Mouse (Mus musculus) embryonic facial prominence, embryonic 10.5 days (tissue): Measurements from ENCODE around the gene Hoxc12. TPM values are rescaled to one million over a fixed set of nuclear protein-coding genes. Genes with fewer than 3 reads are reported as not detected.
A peak's percentile ranks its signal among the peaks of the same experiment; 100 is the strongest.

Experiments
- DNase-seq: peaks from one replicate; pipeline ENCODE4 v3.0.0-alpha.2; 2017; ENCODE audit warnings: low spot score
- H3K27ac ChIP-seq: fragments of 300-500 bp; sonication (generic); replicated peaks from 2 replicates; pipeline ENCODE4 v1.5.1; 2016; ENCODE audit warnings: mild to moderate bottlenecking
- H3K27me3 ChIP-seq: fragments of 300-500 bp; sonication (generic); replicated peaks from 2 replicates; pipeline ENCODE4 v1.6.1; 2016; ENCODE audit warnings: low read depth, mild to moderate bottlenecking; ENCODE audit not compliant: poor library complexity, severe bottlenecking
- H3K36me3 ChIP-seq: fragments of 300-500 bp; sonication (generic); replicated peaks from 2 replicates; pipeline ENCODE4 v1.6.1; 2016; ENCODE audit warnings: mild to moderate bottlenecking, moderate library complexity
- H3K4me1 ChIP-seq: fragments of 300-500 bp; sonication (generic); 2 replicates; pipeline ENCODE4 v1.6.1; 2016
- H3K4me3 ChIP-seq: fragments of 300-500 bp; sonication (generic); 2 replicates; pipeline ENCODE4 v1.5.1; 2016; ENCODE audit warnings: mild to moderate bottlenecking, moderate library complexity
- H3K9me3 ChIP-seq: fragments of 300-500 bp; sonication (generic); 2 replicates; pipeline ENCODE4 v1.6.1; 2016; ENCODE audit warnings: mild to moderate bottlenecking
- WGBS: fragments of 180-500 bp; shearing (Covaris S2); methylation state at CpG from one replicate; pipeline ENCODE4 v1.1.7; 2016; 5-methylcytosine and 5-hydroxymethylcytosine counted together
- polyA plus RNA-seq: library from polyadenylated mRNA; unstranded; fragments of >200 nt; fragmentation: Nextera tagmentation; extraction: Ambion mirVana; gene quantifications from 2 replicates; pipeline ENCODE4 v1.2.1, GENCODE M21; 2016

Gene Hoxc12
- polyA plus RNA-seq, 1 experiment from 2014 or later: not detected

DNA sequence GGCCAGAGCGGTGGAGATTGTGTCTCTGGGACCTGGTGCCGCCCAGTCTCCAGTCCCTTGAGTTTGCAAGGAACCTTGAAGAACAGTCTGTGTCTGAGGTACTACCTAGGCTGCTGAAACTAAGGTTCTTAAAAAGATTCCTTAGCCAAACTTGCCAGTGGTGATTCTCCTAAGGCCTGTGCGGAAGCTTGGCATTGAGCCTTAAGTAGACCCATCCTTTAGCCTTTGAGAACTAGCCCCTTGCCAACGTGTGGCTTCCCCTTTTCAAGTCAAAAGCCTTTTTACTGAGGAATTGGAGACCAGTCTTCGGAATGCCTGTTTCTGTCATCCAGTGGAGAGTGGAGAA, 6.9 kb downstream of the Hoxc12 start:
- peak; percentile 65 for DNase-seq
- Histone ChIP-seq H3K27me3 (peaks cover 100% of the 10 kb centered on the region), H3K27ac (no peak overlapping the region), H3K36me3 (no peaks in the 10 kb centered on the region), H3K9me3 (no peaks in the 10 kb centered on the region), H3K4me3 (no peak overlapping the region), H3K4me1 (peaks cover 4% of the 10 kb centered on the region; the same call in 1 of the 2 replicates)
- WGBS: 2% methylated on average over 5 of the region's 5 CpGs

DNA sequence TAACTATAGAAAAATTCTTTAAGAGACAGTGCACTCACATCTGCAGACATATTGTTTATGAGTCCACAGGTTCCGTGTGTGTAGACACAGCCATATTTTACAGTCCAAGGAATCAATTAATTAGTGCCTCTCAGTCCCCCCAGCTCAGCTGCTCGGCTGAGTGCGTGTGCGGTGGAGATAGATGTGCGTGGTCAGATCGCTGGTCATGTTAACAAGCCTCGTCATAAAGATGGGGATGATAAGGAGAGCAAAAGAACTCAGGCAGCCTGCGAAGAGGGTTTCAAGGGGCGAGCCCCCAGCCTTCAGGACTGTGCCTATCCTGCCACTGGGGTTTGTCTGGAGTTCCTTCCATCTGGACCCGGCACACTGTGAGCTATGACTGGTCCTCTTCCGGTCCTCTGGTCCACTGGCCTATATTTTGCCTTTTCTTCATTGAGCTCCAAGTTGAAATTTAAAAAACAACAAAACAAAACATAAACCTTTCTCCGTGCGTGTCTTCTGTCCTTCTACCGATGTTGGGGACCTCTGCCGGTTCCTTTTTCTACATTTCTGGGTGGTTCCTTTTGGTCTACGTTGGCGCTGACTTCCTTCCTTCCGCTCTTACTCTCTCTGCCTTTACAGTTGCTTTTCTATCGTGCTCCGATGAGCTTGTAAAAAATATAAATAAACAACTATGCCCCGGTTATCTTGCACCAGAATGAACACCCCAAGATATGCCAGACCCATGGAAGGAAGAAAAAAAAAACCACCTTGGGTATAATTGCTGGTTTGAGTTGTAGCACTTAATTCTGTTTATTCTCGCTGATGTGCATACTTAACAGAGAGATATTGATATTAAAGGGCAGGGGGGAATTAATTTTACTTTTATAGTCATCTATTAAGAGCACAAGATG, 8.9 kb downstream of the Hoxc12 start:
- H3K4me3 ChIP-seq: no peak overlapping the region
- peaks cover 4% of the 10 kb centered on the region; the same call in 1 of the 2 replicates for H3K4me1 ChIP-seq
- no peak for DNase-seq
- H3K9me3 ChIP-seq: no peaks in the 10 kb centered on the region
- peaks cover 100% of the 10 kb centered on the region for H3K27me3 ChIP-seq
- H3K27ac ChIP-seq: no peak overlapping the region
- WGBS: 8% methylated on average over 22 of the region's 22 CpGs
- H3K36me3 ChIP-seq: no peaks in the 10 kb centered on the region

DNA sequence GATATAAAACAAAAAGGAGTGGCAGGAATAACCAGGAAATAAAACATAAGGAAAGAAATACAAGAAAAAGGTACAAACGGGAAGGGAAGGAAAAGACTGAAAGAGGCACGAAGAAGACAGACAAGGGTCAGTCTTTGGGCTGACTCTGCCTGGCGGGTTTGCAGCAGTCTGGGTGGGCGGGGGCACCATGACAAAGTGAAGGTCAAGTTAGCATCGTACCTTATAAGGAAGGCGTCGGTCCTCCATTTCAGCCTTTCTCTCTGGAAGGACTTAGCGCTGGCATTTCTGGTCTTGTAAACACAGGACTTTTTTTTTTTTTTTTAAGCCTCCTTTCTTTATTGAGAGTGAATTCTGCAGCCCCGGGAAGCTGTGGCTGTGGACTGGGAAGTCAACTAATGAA, 10.7 kb downstream of the Hoxc12 start:
- Histone ChIP-seq H3K9me3 (no peaks in the 10 kb centered on the region), H3K27ac (no peak overlapping the region), H3K27me3 (peaks cover 100% of the 10 kb centered on the region), H3K36me3 (no peaks in the 10 kb centered on the region), H3K4me1 (peaks cover 4% of the 10 kb centered on the region; the same call in 1 of the 2 replicates), H3K4me3 (no peak overlapping the region)
- WGBS: 2% methylated on average over 9 of the region's 9 CpGs
- no peak for DNase-seq

DNA sequence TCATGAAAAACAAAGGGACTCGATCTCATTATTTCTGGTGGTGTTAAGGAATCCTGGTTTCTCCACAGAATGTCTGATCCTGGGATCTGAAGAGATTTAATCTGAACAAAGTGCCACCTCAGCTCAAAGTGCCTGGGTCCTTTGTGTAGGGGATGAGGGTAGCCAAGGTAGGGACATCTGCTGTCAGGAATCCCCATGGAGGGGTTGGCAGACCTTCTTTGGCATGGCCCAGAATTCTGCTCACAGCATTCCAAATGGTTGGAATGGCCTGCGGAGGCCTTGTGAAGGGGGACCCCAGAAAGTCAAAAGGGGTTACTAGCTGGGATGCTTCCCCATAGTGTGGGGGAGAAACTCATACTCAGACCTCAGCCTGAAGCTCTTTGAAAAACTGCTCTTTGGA, 12.3 kb downstream of the Hoxc12 start:
- Histone ChIP-seq H3K27me3 (peaks cover 100% of the 10 kb centered on the region), H3K27ac (no peak overlapping the region), H3K9me3 (no peaks in the 10 kb centered on the region), H3K4me3 (no peak overlapping the region), H3K36me3 (no peaks in the 10 kb centered on the region), H3K4me1 (no peaks in the 10 kb centered on the region)
- 10% methylated on average over 2 of the region's 2 CpGs for WGBS
- no peak for DNase-seq

DNA sequence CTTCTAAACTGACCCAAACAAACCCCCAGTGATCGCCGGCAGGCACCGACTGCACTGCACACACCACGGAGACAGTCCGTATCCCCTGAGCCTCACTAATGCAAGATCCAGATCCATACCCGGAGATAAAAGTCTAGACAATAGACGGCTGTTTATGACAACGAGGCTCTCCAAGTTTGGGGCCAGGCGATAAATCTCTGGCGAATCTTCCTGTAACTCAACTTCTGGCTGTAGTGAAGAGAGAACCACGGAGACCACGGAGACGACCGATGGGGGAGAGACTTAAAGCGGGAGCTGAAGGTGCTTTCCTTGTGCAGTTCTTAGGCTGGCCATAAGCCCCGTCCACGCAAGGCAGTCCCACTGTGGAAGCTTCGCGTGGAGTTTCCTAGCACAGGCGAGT, 13.1 kb downstream of the Hoxc12 start:
- Histone ChIP-seq H3K4me3 (no peak overlapping the region), H3K4me1 (peaks cover 2% of the 10 kb centered on the region; the same call in 1 of the 2 replicates), H3K36me3 (no peaks in the 10 kb centered on the region), H3K27me3 (peaks cover 100% of the 10 kb centered on the region), H3K27ac (no peak overlapping the region), H3K9me3 (no peaks in the 10 kb centered on the region)
- WGBS: under 1% methylated on average over 20 of the region's 20 CpGs
- DNase-seq: peak; percentile 49

DNA sequence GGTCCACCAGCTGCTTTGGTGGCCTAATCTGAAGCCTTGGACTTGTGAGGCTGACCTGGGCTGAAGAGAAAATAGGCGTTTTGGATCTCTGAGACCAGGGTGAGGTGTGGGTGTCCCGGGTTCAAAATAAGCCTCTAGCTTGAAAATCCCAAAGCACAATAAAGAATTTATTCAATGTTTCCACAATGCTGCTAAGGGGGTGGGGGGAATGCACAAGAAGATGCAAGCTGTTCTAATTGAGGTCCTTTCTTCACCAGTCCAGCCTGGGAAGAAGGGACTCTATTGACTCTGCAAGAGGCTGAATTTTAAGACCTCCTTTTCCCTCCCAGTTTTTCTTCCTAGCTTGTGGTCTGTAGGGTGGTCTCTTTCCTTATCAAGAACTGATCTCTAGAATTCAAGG, 14.3 kb downstream of the Hoxc12 start:
- WGBS: 8% methylated on average over 2 of the region's 2 CpGs
- DNase-seq: no peak
- Histone ChIP-seq H3K27ac (no peak overlapping the region), H3K4me3 (no peak overlapping the region), H3K9me3 (no peaks in the 10 kb centered on the region), H3K27me3 (peaks cover 100% of the 10 kb centered on the region), H3K36me3 (no peaks in the 10 kb centered on the region), H3K4me1 (peaks cover 5% of the 10 kb centered on the region; the same call in 1 of the 2 replicates)

DNA sequence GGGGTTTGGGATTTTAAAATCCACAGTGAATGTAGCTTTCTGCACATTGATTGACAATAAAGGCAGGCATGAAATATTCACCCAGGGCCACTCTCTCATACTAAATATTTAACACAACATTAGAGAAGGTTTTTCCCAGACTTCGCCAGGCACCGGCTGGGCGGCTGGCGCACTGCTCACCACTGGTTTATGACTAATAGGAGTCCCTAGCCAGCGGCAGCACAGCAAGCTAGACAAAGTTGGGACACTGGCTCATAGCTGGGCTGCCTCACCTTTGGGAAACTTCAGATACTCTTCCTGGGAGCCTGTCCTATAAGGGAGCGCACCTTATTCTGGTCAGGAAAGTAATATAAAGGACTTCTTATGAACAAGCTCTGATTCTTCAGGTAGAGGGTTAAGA, 17.0 kb downstream of the Hoxc12 start:
- WGBS: 3% methylated on average over 6 of the region's 6 CpGs
- H3K27ac ChIP-seq: no peak overlapping the region
- H3K27me3 ChIP-seq: peaks cover 100% of the 10 kb centered on the region
- H3K4me3 ChIP-seq: no peak overlapping the region
- no peak for DNase-seq
- peaks cover 5% of the 10 kb centered on the region; the same call in 1 of the 2 replicates for H3K4me1 ChIP-seq
- no peaks in the 10 kb centered on the region for H3K36me3 ChIP-seq
- H3K9me3 ChIP-seq: no peaks in the 10 kb centered on the region

DNA sequence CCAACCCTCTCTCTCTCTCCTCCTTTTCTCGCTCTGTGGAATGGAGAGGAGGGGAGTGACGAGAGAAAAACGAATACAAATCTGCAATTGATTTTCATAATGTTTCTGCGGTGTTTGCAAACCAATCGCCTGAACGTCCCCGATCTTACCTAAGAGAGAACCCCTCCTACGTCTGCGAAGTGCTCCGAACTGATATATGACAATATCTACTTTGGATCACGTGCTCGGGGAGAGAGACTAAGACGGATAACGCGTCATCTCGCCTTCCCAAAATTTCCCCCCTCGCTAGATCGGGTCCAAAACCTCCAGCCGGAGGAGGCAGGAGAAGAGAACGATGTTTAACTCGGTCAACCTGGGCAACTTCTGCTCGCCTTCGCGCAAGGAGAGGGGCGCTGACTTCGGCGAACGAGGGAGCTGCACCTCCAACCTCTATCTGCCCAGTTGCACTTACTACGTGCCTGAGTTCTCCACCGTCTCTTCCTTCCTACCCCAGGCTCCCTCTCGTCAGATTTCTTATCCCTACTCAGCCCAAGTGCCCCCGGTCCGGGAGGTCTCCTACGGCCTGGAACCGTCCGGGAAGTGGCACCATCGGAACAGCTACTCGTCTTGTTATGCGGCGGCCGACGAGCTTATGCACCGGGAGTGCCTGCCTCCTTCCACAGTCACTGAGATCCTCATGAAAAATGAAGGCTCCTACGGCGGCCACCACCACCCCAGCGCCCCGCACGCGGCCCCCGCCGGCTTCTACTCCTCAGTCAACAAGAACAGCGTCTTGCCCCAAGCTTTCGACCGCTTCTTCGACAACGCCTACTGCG, 17.8 kb downstream of the Hoxc12 start, which contains the start of gene Hoxc11:
TSS of gene Hoxc11 (plus strand) at position 236 of the 815 bp plus-strand sequence.
- H3K27me3 ChIP-seq: peaks cover 100% of the 10 kb centered on the region
- H3K4me3 ChIP-seq: no peak within 1 kb of the TSS
- H3K9me3 ChIP-seq: no peaks in the 10 kb centered on the region
- H3K36me3 ChIP-seq: no peaks in the 10 kb centered on the region
- peaks cover 5% of the 10 kb centered on the region; the same call in 1 of the 2 replicates for H3K4me1 ChIP-seq
- H3K27ac ChIP-seq: no peak within 1 kb of the TSS
- WGBS: under 1% methylated on average over 57 of the region's 57 CpGs
- no peak for DNase-seq

DNA sequence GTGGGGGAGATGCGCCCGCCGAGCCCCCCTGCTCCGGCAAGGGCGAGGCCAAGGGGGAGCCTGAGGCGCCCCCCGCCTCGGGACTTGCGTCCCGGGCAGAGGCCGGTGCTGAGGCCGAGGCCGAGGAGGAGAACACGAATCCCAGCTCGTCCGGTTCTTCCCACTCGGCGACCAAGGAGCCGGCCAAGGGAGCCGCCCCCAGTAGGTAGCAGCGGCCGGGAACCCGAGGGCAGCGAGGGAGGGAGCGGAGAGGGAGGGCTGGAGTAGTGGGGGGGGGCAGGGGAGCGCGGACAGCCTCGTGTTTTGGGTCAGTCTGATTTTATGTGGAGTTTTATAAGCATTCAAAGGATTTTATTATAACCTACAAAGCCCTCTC, 18.4 kb downstream of the Hoxc12 start:
- peaks cover 5% of the 10 kb centered on the region; the same call in 1 of the 2 replicates for H3K4me1 ChIP-seq
- no peak overlapping the region for H3K27ac ChIP-seq
- H3K4me3 ChIP-seq: no peak overlapping the region
- H3K27me3 ChIP-seq: peaks cover 100% of the 10 kb centered on the region
- no peaks in the 10 kb centered on the region for H3K36me3 ChIP-seq
- WGBS: under 1% methylated on average over 28 of the region's 28 CpGs
- DNase-seq: no peak
- no peaks in the 10 kb centered on the region for H3K9me3 ChIP-seq

DNA sequence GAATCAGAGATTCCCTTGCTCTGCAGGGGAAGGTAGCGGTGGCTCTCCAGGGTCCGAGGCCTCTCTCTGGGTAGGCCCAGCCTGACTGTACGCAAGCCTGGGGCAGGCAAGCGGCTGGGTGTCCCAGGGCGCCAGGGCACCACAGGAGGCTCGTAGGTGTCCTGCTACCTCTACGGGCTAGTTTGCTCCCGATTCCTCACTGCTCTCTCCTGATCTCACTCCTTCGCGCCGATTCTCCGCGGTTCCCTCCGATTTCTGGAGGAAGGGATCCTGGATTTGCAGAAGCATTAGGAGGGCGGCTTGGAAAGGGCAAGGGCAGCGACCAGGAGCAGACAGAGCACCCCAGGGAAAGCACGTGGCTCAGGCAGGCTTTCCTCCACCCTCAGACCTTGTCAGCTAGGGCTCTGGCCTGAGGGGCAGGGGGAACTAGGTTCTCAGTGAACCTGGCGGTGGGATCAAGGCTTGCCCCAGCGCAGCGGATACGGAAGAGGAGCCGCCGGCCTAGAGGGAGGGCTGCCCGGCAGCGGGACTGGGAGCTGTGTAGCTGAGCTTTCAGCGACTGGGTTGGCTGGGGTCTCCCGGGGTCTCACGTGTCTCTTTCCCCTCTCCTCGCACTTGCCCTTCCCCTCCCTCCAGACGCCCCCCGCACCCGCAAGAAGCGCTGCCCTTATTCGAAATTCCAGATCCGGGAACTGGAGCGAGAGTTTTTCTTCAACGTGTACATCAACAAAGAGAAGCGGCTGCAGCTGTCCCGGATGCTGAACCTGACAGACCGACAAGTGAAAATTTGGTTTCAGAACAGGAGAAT, 19.5 kb downstream of the Hoxc12 start:
- WGBS: under 1% methylated on average over 40 of the region's 40 CpGs

DNA sequence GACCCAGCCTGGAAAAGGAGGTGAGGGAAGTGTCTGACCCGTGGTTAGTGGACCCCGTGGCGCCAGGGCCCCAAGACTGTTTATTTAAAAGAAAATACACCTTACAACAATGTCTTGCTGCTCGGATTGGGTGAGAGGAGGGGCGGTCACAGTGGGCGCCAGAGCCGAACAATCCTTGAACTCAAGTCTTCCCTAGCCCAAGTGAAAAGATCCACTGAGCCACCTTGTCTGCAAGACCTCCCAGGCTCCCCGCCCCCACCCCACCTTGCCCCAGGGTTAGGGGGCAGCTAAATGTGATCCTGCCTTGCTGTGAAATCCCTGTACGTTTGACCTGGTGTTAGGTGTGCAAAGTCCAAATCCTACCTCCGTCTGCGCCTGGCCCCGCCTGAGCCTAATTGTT, 20.3 kb downstream of the Hoxc12 start:
- peaks cover 5% of the 10 kb centered on the region; the same call in 1 of the 2 replicates for H3K4me1 ChIP-seq
- WGBS: 1% methylated on average over 12 of the region's 12 CpGs

More for the DNA sequence above, 19.5 kb downstream of the Hoxc12 start:
- Histone ChIP-seq H3K4me1 (peaks cover 5% of the 10 kb centered on the region; the same call in 1 of the 2 replicates), H3K36me3 (no peaks in the 10 kb centered on the region), H3K27ac (no peak overlapping the region), H3K4me3 (no peak overlapping the region), H3K9me3 (no peaks in the 10 kb centered on the region), H3K27me3 (peaks cover 100% of the 10 kb centered on the region)
- DNase-seq: peak; percentile 73

DNA sequence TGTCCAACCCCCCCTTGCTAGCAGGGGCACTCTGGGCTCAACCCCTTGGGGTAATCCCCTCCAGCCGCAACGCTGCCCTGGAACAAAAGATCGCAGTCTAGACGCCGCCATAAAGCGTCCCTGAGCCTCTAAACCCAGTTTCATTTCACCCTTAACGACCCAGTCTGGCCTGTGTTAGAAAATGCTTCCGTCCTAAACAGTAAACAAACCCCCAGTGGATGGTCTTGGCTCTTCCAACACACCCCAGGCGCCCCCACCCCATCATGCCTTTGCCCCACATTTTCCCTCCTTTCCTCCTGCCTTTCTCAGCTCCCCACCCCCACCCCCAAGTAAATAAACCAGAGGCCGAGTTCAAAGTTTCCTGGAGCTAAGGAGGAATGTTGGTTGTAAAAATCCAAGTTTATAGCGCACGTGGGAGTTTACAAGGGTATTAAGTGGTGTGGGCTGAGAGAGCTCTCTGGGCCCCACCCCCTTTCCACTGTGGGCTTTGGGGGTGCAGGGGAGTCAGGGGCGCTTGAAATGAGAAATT, 23.2 kb downstream of the Hoxc12 start:
- DNase-seq: no peak
- Histone ChIP-seq H3K27me3 (peaks cover 100% of the 10 kb centered on the region), H3K4me1 (peaks cover 2% of the 10 kb centered on the region; the same call in 1 of the 2 replicates), H3K27ac (no peak overlapping the region), H3K4me3 (no peak overlapping the region), H3K36me3 (no peaks in the 10 kb centered on the region), H3K9me3 (no peaks in the 10 kb centered on the region)
- WGBS: 2% methylated on average over 13 of the region's 13 CpGs

More for the DNA sequence above, 20.3 kb downstream of the Hoxc12 start:
- no peak for DNase-seq
- H3K36me3 ChIP-seq: no peaks in the 10 kb centered on the region
- no peaks in the 10 kb centered on the region for H3K9me3 ChIP-seq
- H3K27ac ChIP-seq: no peak overlapping the region
- no peak overlapping the region for H3K4me3 ChIP-seq
- H3K27me3 ChIP-seq: peaks cover 100% of the 10 kb centered on the region
